Mouse (Mus musculus): Measurements from ENCODE around the gene Cd244a.

DNA sequence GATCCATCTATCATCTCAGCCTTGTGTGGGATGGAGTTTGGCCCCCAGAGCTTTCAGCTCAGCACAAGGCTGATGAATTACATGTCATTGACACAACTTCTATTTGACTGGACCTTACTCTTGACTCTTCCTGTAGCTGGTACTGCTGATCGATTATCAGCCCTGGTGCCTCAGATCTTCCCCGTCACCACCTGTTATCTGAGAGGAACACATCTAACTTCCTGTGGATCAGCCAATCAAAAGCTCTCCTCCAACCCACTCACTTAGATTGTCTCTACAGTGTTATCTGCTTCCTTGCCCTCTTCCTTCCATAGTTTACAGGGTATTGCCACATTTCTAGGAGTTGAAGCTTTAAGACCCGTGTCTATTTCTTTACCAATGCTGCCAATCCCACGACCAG, 6.9 kb downstream of the Cd244a start:
- TF ChIP-seq POLR2A (IDR thresholded peaks at IDR 0.05; ENCODE audit: insufficient read length, low read depth), result no peak
- no peak for TF ChIP-seq MYOD1 (IDR thresholded peaks at IDR 0.05; ENCODE audit: control insufficient read depth in 1 of 3, insufficient read length in 2 of 3, low read depth in 2 of 3)
- no peak for TF ChIP-seq POLR2AphosphoS2 (IDR thresholded peaks at IDR 0.05; ENCODE audit: insufficient read length, low read depth)
- no peak for TF ChIP-seq MAX (IDR thresholded peaks at IDR 0.05; ENCODE audit: low read depth)
